Mouse (Mus musculus) kidney, adult 2 months (tissue): ENCODE results near the gene Stxbp2.

ENCODE experiments used
- CTCF ChIP-seq: fragments of 200-500 bp; conservative IDR thresholded peaks from 2 replicates; pipeline ENCODE4 v1.5.1; 2011; ENCODE audit warnings: low read depth, mild to moderate bottlenecking, control low read depth, low read length, moderate library complexity, mixed read lengths; ENCODE audit not compliant: insufficient read depth, insufficient read length
- POLR2A ChIP-seq: fragments of 200-500 bp; IDR thresholded peaks from one replicate; pipeline ENCODE4 v1.6.1; 2011; ENCODE audit warnings: low read depth, low read length, control low read depth

GRCm38 (mm10) chr8:3674671-3675070, 43.9 kb downstream of the Stxbp2 start:
- TF ChIP-seq POLR2A (no peak), CTCF (no peak)
